Mouse (Mus musculus) small intestine, adult 2 months (tissue): ENCODE measurements around the gene Kif1bp.

Source experiments
- CTCF ChIP-seq: fragments of 200-500 bp; IDR thresholded peaks from 2 replicates; pipeline ENCODE4 v1.5.1; 2012; ENCODE audit warnings: low read depth, mild to moderate bottlenecking, control low read depth, inconsistent platforms, low read length, moderate library complexity, mixed read lengths; ENCODE audit not compliant: insufficient replicate concordance, insufficient read length; ENCODE audit errors: extremely low read depth
- POLR2A ChIP-seq: fragments of 200-500 bp; IDR thresholded peaks from 2 replicates; pipeline ENCODE4 v1.6.1; 2012; ENCODE audit warnings: low read depth, mild to moderate bottlenecking, control low read depth, inconsistent platforms, low read length, moderate library complexity

DNA sequence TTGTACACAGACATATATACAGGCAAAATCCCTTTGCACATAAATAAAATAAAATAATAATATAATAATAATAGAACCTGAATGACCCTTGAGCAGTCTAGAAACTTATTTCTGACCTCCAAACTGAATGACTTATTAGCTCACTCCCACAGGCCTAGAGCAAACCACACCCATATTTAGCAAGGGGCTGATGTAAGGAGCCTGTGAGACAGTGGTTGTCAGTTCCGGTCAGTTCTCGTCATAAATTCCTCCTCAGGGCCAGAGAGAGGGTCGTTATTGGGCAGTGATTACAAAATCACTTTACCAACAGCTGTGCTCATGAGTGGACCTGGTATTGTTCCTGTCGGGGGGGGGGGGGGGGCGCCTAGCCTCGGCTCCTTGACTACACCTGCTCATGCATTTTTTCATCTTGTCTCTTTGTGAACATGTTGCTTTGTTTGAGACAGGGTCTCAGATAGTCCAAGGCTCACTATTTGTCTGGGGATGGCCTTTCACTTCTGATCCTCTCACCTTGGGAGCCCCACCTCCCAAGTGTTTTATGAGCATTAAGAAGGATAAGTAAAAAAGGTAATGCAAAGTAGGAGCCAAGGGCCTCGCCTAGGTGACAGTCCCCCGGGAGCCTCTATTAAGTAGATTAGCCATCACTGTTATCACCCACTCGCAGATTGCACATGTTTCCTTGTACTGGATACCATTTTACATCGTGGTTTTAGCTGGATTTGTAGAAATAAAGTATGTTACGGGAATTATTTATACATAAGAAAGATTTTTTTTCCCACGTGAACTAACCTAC, 74.2 kb downstream of the Kif1bp start:
- TF ChIP-seq POLR2A (no peak), CTCF (no peak)
